Mouse (Mus musculus): ENCODE measurements around the gene Gm10775.

GRCm38 (mm10) chr13:65278383-65279341 is 19.3 kb downstream of the Gm10775 start, which contains the start of gene Zfp369:
- TF ChIP-seq POLR2A (IDR thresholded peaks at IDR 0.05; ENCODE audit: low read depth, low read length) (peak; percentile 45), CTCF (IDR thresholded peaks at IDR 0.05; ENCODE audit: extremely low read depth, insufficient read length, insufficient replicate concordance, low read depth, low read length) (no peak)
